Mouse (Mus musculus) layer of hippocampus, postnatal 14 days (tissue): Measurements from ENCODE around the gene Arhgef3. TPM values are rescaled to one million over a fixed set of nuclear protein-coding genes. Genes with fewer than 3 reads are reported as not detected.
A peak's percentile ranks its signal among the peaks of the same experiment; 100 is the strongest.

Experiments used
- DNase-seq, 2 experiments: peaks; one replicate each; pipeline ENCODE4 v3.0.0; 2021 to 2022; ENCODE audit warnings: low spot score in 2 of 2, mixed read lengths in 1 of 2
- total RNA-seq, 2 experiments: library from RNA; stranded (reverse); gene quantifications; 2 replicates each; pipeline ENCODE4 v1.2.3; 2021

Arhgef3 gene
- total RNA-seq, 2 experiments from 2014 or later, result 53.9 to 55.8 TPM

GRCm38 (mm10) chr14:27262349-27262748 lies 147.7 kb downstream of the Arhgef3 start:
- no peak for DNase-seq

GRCm38 (mm10) chr14:27266601-27267000 lies 151.9 kb downstream of the Arhgef3 start:
- DNase-seq, result no peak

GRCm38 (mm10) chr14:27268137-27268536 lies 153.4 kb downstream of the Arhgef3 start:
- DNase-seq, result no peak

DNA sequence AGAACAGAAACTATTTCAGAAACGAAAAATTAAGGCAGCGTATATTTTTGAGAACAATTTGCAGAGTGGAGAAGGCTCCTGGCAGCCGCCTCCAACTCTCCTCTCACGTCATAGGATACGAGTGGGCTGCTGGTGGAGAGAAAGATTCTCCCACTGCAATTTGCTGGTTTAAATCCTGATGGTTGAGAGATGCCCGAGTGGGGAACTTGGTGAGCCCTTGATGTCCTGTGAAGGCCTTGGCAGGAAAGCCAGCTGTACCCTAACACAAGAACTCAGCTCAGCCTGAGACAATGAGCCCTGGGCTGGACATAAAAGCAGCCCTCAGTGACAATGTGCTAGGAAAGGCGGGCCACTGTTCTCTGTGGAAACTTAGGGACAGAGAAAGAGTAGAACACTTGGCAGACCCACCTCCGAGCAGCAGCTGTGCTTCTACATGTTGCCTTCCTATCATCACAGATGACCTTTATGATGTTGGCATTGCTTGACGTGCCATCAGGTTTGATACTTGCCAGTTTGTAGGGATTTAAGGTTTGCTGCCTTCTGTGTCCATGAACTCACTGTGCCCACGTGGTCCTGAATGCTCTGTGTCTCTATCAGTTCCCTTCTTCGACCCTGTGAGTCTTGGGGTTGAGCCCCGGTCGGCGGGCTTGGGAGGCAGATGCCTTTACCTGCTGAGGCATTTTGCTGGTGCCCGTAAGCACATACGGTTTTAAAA lies 154.4 kb downstream of the Arhgef3 start:
- peak; percentile 41 to 50 for DNase-seq

- peak in 1 of 2 experiments; percentile 50 for DNase-seq
These were observed 155.1 kb downstream of the Arhgef3 start for GRCm38 (mm10) chr14:27269836-27270235.

DNA sequence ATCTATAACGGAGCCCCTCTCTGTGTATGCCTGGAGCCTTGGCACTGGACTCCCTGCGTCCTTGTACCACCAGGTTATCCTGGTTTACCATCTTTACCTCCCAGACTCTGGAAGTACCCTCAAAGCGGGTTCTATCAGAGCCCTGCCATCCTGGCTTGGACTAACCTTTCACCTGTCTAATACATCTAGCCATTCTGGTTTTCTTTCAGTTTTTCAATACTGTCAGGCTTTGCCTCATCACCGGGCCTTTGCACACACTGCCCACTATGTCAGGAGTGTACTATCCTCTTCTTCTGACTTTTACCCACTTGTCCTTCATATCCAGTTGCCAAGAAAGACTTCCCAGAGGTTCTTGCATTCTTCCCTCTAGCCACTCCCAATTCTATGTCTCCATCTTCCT lies 155.8 kb downstream of the Arhgef3 start:
- no peak for DNase-seq

GRCm38 (mm10) chr14:27271371-27272071 lies 156.8 kb downstream of the Arhgef3 start:
- peak; percentile 27 to 33 for DNase-seq

- no peak for DNase-seq
These were observed 157.6 kb downstream of the Arhgef3 start for GRCm38 (mm10) chr14:27272072-27272834.

GRCm38 (mm10) chr14:27272835-27273138 lies 158.1 kb downstream of the Arhgef3 start:
- no peak for DNase-seq

GRCm38 (mm10) chr14:27273169-27273568 lies 158.5 kb downstream of the Arhgef3 start:
- DNase-seq, result no peak

DNA sequence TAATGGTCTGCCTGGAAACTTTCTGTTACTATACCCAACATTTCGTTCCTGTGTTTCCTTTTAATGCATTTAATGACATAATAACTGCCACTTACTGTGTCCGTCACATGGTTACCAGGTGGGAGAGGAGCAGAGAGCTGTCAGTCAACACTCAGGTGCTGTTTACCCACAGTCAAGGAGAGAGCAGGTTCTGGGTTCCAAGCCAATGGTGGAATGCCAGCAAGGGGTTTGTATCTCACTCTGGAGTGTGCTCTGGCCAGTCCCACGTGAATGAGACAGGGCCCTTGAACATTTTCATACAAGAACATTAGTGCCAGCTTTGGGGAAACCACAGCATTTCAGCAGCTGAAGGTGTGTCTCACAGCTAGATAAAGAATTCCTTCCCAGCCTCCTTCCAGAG lies 162.6 kb downstream of the Arhgef3 start:
- DNase-seq, result no peak

DNA sequence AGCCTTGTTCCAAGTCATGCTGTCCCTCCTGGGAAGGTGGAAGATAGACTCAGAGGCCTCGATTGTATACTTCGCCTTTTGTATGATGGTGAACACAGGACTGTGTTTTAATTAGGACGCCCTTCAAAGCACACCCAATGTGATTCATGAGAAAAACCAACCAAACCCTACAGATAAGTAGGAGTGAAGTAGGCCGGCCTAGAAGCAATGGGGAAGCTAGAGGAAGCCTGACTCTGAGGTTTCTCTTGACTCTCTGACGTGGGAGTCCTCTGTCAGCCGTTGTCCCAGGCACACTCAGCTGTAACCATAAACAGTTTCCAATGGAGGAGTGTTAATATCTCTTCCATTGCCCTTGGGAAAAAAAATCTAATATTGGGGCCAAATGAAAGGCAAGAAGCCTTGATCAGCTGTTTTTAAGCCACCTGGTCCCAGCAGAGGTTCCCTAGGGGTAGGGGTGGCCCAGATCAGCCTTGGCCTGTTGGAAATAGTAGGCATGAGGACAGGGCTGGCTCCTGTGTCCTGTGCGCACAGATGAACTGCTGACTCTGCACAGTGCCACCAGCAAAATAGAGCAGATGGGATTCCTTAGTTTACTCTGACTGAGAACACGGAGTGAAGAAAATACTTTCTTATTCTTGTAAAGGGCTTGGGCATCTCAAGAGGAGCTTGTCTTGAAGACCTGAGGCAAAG lies 165.6 kb downstream of the Arhgef3 start:
- DNase-seq, result no peak

DNA sequence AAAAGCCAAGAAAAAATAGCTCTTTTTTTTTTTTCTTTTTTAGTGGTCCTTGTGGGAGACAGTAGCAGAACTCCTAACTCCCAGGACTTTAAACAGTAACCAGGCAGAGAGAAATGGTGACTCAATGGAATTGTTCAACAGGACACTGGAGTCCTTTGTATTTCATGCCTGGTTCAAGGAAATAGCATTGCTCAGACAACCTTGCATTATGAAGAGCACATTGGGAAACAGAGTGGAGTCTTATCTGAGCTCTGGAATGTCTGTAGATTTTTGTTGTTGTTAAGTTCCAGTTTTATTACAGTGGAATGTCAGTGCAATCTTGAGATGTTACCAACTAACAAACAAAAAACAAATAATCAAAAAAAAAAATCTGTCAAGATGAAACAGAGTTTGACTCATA lies 169.3 kb downstream of the Arhgef3 start:
- no peak for DNase-seq

GRCm38 (mm10) chr14:27286202-27286601 lies 171.5 kb downstream of the Arhgef3 start:
- no peak for DNase-seq

- no peak for DNase-seq
These were observed 174.4 kb downstream of the Arhgef3 start for GRCm38 (mm10) chr14:27289053-27289452.

DNA sequence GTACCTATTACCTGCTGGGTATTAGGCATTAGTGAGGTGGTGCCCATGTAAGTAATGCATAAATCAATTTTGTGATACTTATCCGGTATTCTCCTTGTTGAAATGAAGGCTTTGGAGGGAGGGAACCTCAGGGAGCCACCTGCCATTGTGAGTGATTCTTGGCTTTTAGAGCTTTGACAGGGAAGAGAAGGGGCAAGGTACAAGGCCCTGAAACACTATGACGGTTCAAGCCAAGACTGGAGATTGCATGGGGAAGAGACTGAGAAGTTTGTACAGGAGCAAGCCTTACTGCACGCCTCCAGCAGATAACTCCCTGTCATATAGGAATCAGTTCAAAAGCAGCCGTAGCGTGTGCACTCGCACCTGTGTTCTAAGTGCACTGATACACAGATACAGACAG lies 177.4 kb downstream of the Arhgef3 start:
- DNase-seq, result no peak

- no peak for DNase-seq
These were observed 181.1 kb downstream of the Arhgef3 start for GRCm38 (mm10) chr14:27295821-27296220.

GRCm38 (mm10) chr14:27296987-27297386 lies 182.3 kb downstream of the Arhgef3 start:
- no peak for DNase-seq

- DNase-seq, result no peak
These were observed 184.2 kb downstream of the Arhgef3 start for GRCm38 (mm10) chr14:27298875-27299274.

GRCm38 (mm10) chr14:27299705-27300104 lies 185.0 kb downstream of the Arhgef3 start:
- DNase-seq, result no peak

DNA sequence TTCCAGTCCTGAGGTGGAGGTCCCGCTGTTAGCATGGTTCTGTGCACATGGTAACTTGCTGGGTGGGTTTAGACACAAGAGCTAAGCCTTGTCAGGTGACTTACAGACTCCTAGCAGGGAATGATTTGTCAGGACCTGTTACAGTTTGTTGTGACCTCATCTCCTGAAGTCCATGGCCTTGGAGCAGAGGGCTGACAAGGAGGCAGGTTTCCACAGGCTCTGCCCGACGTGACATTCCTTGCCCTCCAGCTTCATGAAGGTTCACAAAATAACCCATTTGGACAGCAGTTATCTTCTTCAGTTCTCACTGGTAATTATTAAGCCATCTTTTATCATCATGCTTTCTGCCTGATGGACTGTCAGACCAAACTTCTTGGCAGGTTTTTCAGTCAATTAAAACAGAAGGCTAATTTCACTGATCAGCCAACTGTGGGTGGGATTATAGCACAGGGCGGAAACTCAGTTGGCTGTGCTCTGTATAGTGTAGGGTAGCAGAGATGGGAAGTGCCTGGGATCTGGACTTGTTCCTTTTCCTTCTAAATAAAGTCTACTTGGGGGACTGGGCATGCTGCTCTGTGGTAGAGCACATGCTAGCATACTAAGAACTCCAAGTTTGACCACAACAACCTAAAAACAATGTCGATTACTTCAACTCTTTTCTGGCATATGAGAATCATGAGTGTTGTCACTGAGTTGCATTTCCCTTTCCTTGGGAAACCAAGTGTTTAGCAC lies 187.2 kb downstream of the Arhgef3 start:
- DNase-seq, result peak; percentile 6 to 54
